Mouse (Mus musculus) myocyte (in vitro differentiated cells): ENCODE measurements around the gene Timm29.
"Not testable (repeated sequence)": the region's sequence is repeated elsewhere in the genome, so short reads cannot be mapped to it uniquely, and the experiment has no call there.

Source experiments
- E2F4 ChIP-seq: IDR thresholded peaks from one replicate; pipeline ENCODE4 v1.6.1; 2011; ENCODE audit warnings: mild to moderate bottlenecking, control low read depth, moderate library complexity; ENCODE audit not compliant: insufficient read depth
- MAX ChIP-seq: IDR thresholded peaks from one replicate; pipeline ENCODE4 v1.6.1; 2011; ENCODE audit warnings: low read depth, mild to moderate bottlenecking, control low read depth
- MYOD1 ChIP-seq, 3 experiments: IDR thresholded peaks; one replicate each; pipeline ENCODE4 v1.6.1; 2011; ENCODE audit warnings: control low read depth in 2 of 3, low read depth in 2 of 3, mild to moderate bottlenecking in 2 of 3, moderate library complexity in 1 of 3; ENCODE audit not compliant: insufficient read length in 2 of 3, control insufficient read depth in 1 of 3
- MYOG ChIP-seq, 3 experiments: IDR thresholded peaks; one replicate each; pipeline ENCODE4 v1.6.1; 2011; ENCODE audit warnings: control low read depth in 2 of 3, low read depth in 2 of 3, mild to moderate bottlenecking in 2 of 3; ENCODE audit not compliant: insufficient read length in 2 of 3, control insufficient read depth in 1 of 3, insufficient read depth in 1 of 3
- POLR2A ChIP-seq: IDR thresholded peaks from one replicate; pipeline ENCODE4 v1.6.1; 2011; ENCODE audit warnings: low read depth, mild to moderate bottlenecking, control low read depth, moderate library complexity; ENCODE audit not compliant: insufficient read length
- REST ChIP-seq: IDR thresholded peaks from one replicate; pipeline ENCODE4 v1.6.1; 2011; ENCODE audit warnings: mild to moderate bottlenecking, control low read depth, moderate library complexity; ENCODE audit not compliant: insufficient read depth, insufficient read length

DNA sequence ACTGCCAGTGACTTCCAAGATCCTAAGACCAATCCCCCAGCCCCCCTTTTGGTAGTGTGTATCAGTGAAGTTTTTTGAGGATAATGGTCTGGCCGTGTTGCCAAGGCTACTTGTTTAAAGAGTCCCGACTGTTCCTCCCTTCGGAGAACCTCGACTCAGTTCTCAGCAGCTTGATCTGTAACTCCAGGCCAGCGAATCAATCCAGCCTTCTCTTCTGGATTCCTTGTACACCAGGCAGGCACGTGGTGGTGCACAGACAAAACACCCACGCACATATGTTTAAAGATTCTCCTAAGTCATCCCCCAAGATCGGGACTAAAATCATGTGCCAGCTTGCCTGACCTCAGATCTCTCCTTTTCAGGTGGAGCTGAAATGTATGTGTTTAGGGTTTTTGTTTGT is 1.8 kb downstream of the Timm29 start:
- TF ChIP-seq MYOD1 (IDR thresholded peaks at IDR 0.05; ENCODE audit: control insufficient read depth in 1 of 3, insufficient read length in 2 of 3, low read depth in 2 of 3); REST; POLR2A; MYOG (IDR thresholded peaks at IDR 0.05; ENCODE audit: control insufficient read depth in 1 of 3, insufficient read depth in 1 of 3, insufficient read length in 2 of 3, low read depth in 2 of 3); MAX; E2F4: not testable (repeated sequence)
